Mouse (Mus musculus): Measurements from ENCODE around the gene Rassf8. TPM values are rescaled to one million over a fixed set of nuclear protein-coding genes. Genes with fewer than 3 reads are reported as not detected.
A peak's percentile ranks its signal among the peaks of the same experiment; 100 is the strongest.

Gene Rassf8
- polyA plus RNA-seq, 2 experiments = 20.8 to 43.3 TPM

GRCm38 (mm10) chr6:145757346-145757745, 10.8 kb downstream of the Rassf8 start:
- H3K4me2 ChIP-seq (replicated peaks; ENCODE audit: low read depth, low read length, severe bottlenecking) = no peak overlapping the region
- H3K27me3 ChIP-seq (ENCODE audit: control insufficient read depth, insufficient read depth, low read length) = no peaks in the 10 kb centered on the region
- no peak for TF ChIP-seq POLR2A (IDR thresholded peaks at IDR 0.05; ENCODE audit: borderline replicate concordance, extremely low read depth, insufficient read depth, insufficient read length)
- no peak overlapping the region for H3K27ac ChIP-seq (replicated peaks; ENCODE audit: low read depth, low read length)
- no peak overlapping the region for H3K9ac ChIP-seq (ENCODE audit: low read depth, low read length, severe bottlenecking)
- DNase-seq (ENCODE audit: low spot score) (no peak), ATAC-seq (ENCODE audit: low FRiP score, low read depth) (no peak)
- H3K9me3 ChIP-seq (ENCODE audit: control insufficient read depth, low read length) = no peaks in the 10 kb centered on the region
- WGBS = 59% methylated on average over 3 of the region's 3 CpGs
- peaks cover 46% of the 10 kb centered on the region for H3K4me1 ChIP-seq (ENCODE audit: control insufficient read depth, insufficient read depth, low read length)
- H3K36me3 ChIP-seq (ENCODE audit: control insufficient read depth, insufficient read depth, low read length) = peaks cover 6% of the 10 kb centered on the region
- H3K4me3 ChIP-seq (replicated peaks; ENCODE audit: low read length) = no peak overlapping the region

DNA sequence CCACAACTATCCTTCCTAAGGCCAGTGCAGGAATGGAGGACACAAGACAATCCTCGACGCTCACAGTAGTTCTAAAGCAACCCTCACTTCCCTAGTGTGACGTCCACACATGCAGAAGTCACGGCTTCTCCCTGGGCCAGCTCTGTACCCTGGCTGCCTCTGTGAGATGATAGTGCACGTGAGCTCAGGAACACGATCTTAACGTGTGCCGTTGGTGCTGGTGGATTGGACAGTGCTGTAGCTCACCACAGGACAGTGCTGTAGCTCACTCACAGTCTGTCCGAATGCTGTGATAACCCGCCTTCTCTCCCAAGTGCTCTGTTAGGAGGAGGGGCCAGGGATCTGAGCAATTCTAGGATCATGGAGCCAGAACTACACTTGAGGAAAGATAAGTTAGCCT, 12.1 kb downstream of the Rassf8 start:
- WGBS = 80% methylated on average over 10 of the region's 10 CpGs
- Histone ChIP-seq H3K9ac (ENCODE audit: low read depth, low read length, severe bottlenecking) (no peak overlapping the region), H3K27ac (replicated peaks; ENCODE audit: low read depth, low read length) (no peak overlapping the region), H3K9me3 (ENCODE audit: control insufficient read depth, low read length) (no peaks in the 10 kb centered on the region), H3K36me3 (ENCODE audit: control insufficient read depth, insufficient read depth, low read length) (peaks cover 2% of the 10 kb centered on the region; the same call in 1 of the 2 replicates), H3K27me3 (ENCODE audit: control insufficient read depth, insufficient read depth, low read length) (no peaks in the 10 kb centered on the region), H3K4me2 (replicated peaks; ENCODE audit: low read depth, low read length, severe bottlenecking) (no peak overlapping the region), H3K4me3 (replicated peaks; ENCODE audit: low read length) (no peak overlapping the region), H3K4me1 (ENCODE audit: control insufficient read depth, insufficient read depth, low read length) (peaks cover 53% of the 10 kb centered on the region)
- no peak for TF ChIP-seq POLR2A (IDR thresholded peaks at IDR 0.05; ENCODE audit: borderline replicate concordance, extremely low read depth, insufficient read depth, insufficient read length)
- ATAC-seq (ENCODE audit: low FRiP score, low read depth) (no peak), DNase-seq (ENCODE audit: low spot score) (no peak)

- 88% methylated on average over 2 of the region's 2 CpGs for WGBS
- H3K4me3 ChIP-seq (replicated peaks; ENCODE audit: low read length) = no peak overlapping the region
These were observed 12.9 kb downstream of the Rassf8 start for GRCm38 (mm10) chr6:145759432-145759831.

DNA sequence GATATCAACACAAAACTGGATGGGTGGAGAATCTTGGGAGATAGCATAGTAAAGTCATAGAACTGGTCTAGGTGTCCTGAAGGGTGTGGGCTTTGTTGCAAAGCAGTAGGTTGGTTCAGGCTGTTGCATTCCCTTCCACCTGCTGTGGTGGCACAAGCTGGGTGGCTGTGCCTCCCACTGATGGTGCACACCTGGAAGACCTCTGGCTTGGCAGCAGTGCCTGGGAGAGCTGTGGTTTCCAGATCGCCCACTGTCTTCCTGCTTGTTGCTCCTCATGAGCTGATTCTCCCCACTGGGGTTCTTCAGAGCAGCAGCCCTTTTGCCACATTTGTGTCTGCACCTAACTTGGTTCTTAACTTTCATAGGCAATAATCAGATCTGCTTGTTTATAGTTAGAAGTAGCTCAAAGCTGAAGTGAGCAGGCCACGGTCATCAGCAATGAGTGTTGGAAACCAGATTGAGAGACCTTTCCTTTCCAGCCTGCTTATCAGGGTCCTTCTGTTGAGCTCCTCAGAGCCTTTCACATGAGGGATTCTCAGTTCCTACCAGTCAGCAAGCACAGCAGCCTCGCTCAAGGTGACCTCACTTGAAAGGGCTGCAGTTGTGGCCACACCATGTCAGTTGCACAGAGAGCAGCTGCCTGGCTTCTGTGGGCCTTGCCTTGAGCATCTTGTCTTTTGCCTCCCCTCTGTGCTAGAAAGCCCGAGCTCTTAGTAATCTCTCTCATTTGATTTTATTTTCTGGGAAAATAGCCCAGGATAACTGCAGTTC, 13.9 kb downstream of the Rassf8 start:
- WGBS = 73% methylated on average over 4 of the region's 4 CpGs
- Histone ChIP-seq H3K9me3 (ENCODE audit: control insufficient read depth, low read length) (no peaks in the 10 kb centered on the region), H3K4me1 (ENCODE audit: control insufficient read depth, insufficient read depth, low read length) (peaks cover 50% of the 10 kb centered on the region), H3K4me3 (replicated peaks; ENCODE audit: low read length) (no peak overlapping the region), H3K27me3 (ENCODE audit: control insufficient read depth, insufficient read depth, low read length) (no peaks in the 10 kb centered on the region), H3K4me2 (replicated peaks; ENCODE audit: low read depth, low read length, severe bottlenecking) (no peak overlapping the region), H3K9ac (ENCODE audit: low read depth, low read length, severe bottlenecking) (no peak overlapping the region), H3K27ac (replicated peaks; ENCODE audit: low read depth, low read length) (0 out of 2 replicates have a peak overlapping the region, but pooled peaks have one; percentile 33), H3K36me3 (ENCODE audit: control insufficient read depth, insufficient read depth, low read length) (0 out of 2 replicates have a peak, but pooled peaks cover 2% of the 10 kb centered on the region)
- DNase-seq (ENCODE audit: low spot score) (no peak), ATAC-seq (ENCODE audit: low FRiP score, low read depth) (no peak)
- TF ChIP-seq POLR2A (IDR thresholded peaks at IDR 0.05; ENCODE audit: borderline replicate concordance, extremely low read depth, insufficient read depth, insufficient read length) = no peak

More at GRCm38 (mm10) chr6:145759432-145759831, 12.9 kb downstream of the Rassf8 start:
- Histone ChIP-seq H3K4me1 (ENCODE audit: control insufficient read depth, insufficient read depth, low read length) (peaks cover 53% of the 10 kb centered on the region), H3K27me3 (ENCODE audit: control insufficient read depth, insufficient read depth, low read length) (no peaks in the 10 kb centered on the region), H3K4me2 (replicated peaks; ENCODE audit: low read depth, low read length, severe bottlenecking) (no peak overlapping the region), H3K9ac (ENCODE audit: low read depth, low read length, severe bottlenecking) (no peak overlapping the region), H3K27ac (replicated peaks; ENCODE audit: low read depth, low read length) (no peak overlapping the region), H3K36me3 (ENCODE audit: control insufficient read depth, insufficient read depth, low read length) (peaks cover 2% of the 10 kb centered on the region; the same call in 1 of the 2 replicates), H3K9me3 (ENCODE audit: control insufficient read depth, low read length) (no peaks in the 10 kb centered on the region)
- ATAC-seq (ENCODE audit: low FRiP score, low read depth) = no peak
- TF ChIP-seq POLR2A (IDR thresholded peaks at IDR 0.05; ENCODE audit: borderline replicate concordance, extremely low read depth, insufficient read depth, insufficient read length) = no peak
- no peak for DNase-seq (ENCODE audit: low spot score)

DNA sequence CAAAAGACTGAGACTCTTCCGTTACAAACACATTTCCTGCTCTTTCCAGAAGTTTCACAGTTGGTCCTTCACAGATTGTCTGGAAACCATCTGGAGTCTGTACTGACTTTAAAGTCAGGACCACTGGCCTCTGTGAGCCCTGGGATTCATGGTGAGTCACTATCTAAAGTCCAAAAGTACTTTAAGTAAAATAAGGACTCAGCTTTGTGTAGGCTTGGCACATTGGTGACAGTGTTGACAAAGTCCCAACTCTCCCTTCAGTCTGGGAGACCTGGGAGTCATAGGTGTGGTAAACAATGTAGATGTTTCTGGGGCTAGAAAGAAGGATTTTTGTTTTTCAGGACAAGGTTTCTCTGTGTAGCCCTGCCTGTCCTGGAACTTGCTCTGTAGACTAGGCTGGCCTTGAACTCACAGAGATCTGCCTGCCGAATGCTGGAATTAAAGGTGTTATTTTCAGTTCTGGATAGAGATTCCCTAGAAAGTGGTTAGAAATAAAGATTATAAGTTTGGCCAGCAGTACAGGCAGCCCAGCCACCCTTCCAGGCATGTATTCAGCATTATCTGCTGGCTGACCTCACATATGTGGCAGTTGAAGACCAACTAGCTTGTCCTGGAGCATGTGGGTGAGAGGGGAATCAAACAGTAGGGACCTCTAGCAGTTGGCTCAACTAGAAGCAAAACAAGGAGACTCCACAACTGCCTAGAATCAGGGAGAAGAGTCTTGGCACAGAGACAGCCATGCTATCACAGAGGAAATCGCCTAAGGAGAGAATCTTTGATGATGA, 14.8 kb downstream of the Rassf8 start:
- ATAC-seq (ENCODE audit: low FRiP score, low read depth) (no peak), DNase-seq (ENCODE audit: low spot score) (no peak)
- WGBS = 84% methylated on average over 3 of the region's 3 CpGs
- H3K27me3 ChIP-seq (ENCODE audit: control insufficient read depth, insufficient read depth, low read length) = no peaks in the 10 kb centered on the region
- H3K4me3 ChIP-seq (replicated peaks; ENCODE audit: low read length) = no peak overlapping the region
- 0 out of 2 replicates have a peak overlapping the region, but pooled peaks have one; percentile 8 for H3K27ac ChIP-seq (replicated peaks; ENCODE audit: low read depth, low read length)
- H3K9me3 ChIP-seq (ENCODE audit: control insufficient read depth, low read length) = no peaks in the 10 kb centered on the region
- H3K4me2 ChIP-seq (replicated peaks; ENCODE audit: low read depth, low read length, severe bottlenecking) = no peak overlapping the region
- H3K4me1 ChIP-seq (ENCODE audit: control insufficient read depth, insufficient read depth, low read length) = peaks cover 41% of the 10 kb centered on the region
- TF ChIP-seq POLR2A (IDR thresholded peaks at IDR 0.05; ENCODE audit: borderline replicate concordance, extremely low read depth, insufficient read depth, insufficient read length) = no peak
- no peak overlapping the region for H3K9ac ChIP-seq (ENCODE audit: low read depth, low read length, severe bottlenecking)
- no peaks in the 10 kb centered on the region for H3K36me3 ChIP-seq (ENCODE audit: control insufficient read depth, insufficient read depth, low read length)

Data from limb, embryonic 14.5 days (tissue).